Mouse (Mus musculus) C2C12 (cell line): ENCODE measurements around the gene Nop58.

ENCODE experiments used
- CEBPB ChIP-seq: IDR thresholded peaks from one replicate; pipeline ENCODE4 v1.6.1; 2011; ENCODE audit warnings: low read depth, mild to moderate bottlenecking, control low read depth, moderate library complexity
- CTCF ChIP-seq: IDR thresholded peaks from one replicate; pipeline ENCODE4 v1.5.1; 2011; ENCODE audit not compliant: control insufficient read depth, insufficient read depth, insufficient read length
- MAX ChIP-seq: IDR thresholded peaks from one replicate; pipeline ENCODE4 v1.6.1; 2011; ENCODE audit warnings: mild to moderate bottlenecking, control low read depth
- USF1 ChIP-seq: IDR thresholded peaks from one replicate; pipeline ENCODE4 v1.6.1; 2011; ENCODE audit warnings: low read depth, mild to moderate bottlenecking, control low read depth, moderate library complexity

GRCm38 (mm10) chr1:59739577-59740354 is 55.0 kb downstream of the Nop58 start:
- TF ChIP-seq CTCF (no peak), CEBPB (no peak), MAX (no peak), USF1 (no peak)
